Mouse (Mus musculus) E14TG2a.4 (cell line): ENCODE measurements at regions not wholly inside any gene's neighbourhood (a gene's known extent, or its start where the extent isn't known, plus 50 kb on each side); places are given as distances from the start of the nearest gene placed in this dataset.

Experiments used
- CTCF ChIP-seq: conservative IDR thresholded peaks from 2 replicates; pipeline ENCODE4 v1.5.1; 2014; ENCODE audit warnings: low read length
- NANOG ChIP-seq: IDR thresholded peaks from 2 replicates; pipeline ENCODE4 v1.6.1; 2014; ENCODE audit warnings: borderline replicate concordance, low read length, mixed read lengths
- POU5F1 ChIP-seq: IDR thresholded peaks from 2 replicates; pipeline ENCODE4 v1.6.1; 2014; ENCODE audit warnings: low read length, borderline replicate concordance

DNA sequence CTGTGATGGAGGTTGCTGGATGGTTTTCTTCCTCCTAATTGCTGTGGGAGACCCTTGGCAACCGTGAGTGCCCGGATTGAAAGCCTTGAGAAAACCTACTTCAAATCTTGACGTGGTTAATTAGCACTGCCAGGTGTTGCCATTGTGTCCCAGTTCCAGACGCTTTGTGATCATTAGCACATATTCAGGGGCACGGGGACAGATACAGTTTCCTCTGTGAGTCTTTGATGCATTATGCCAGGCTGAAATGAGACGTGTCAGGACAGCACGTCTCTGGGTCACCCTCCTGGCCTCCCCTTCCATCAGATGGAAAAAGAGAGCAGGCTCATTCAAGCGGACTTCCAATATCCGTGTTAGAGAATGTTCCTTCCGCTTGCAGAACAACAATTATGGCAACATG is 198.2 kb downstream of the Rchy1 start:
- TF ChIP-seq CTCF: no peak
- no peak for TF ChIP-seq POU5F1
- no peak for TF ChIP-seq NANOG
